Mouse (Mus musculus): ENCODE data around the gene Actr8.

- no peak for TF ChIP-seq CTCF (IDR thresholded peaks at IDR 0.05; ENCODE audit: control insufficient read depth, insufficient read depth, insufficient read length)
- TF ChIP-seq FOSL1 (IDR thresholded peaks at IDR 0.05; ENCODE audit: insufficient read depth, low read length, poor library complexity, severe bottlenecking) = no peak
- TF ChIP-seq USF1 (IDR thresholded peaks at IDR 0.05; ENCODE audit: low read depth) = no peak
- no peak for TF ChIP-seq CEBPB (IDR thresholded peaks at IDR 0.05; ENCODE audit: low read depth)
- TF ChIP-seq MAX (IDR thresholded peaks at IDR 0.05) = no peak
- TF ChIP-seq MYOG (IDR thresholded peaks at IDR 0.05; ENCODE audit: control insufficient read depth, extremely low read depth, insufficient read length) = no peak
Measured at GRCm38 (mm10) chr14:30015008-30015407, 36.9 kb downstream of the Actr8 start.
